Mouse (Mus musculus) spleen, adult 2 months (tissue): ENCODE results near the gene Nedd9.

Experiments used
- CTCF ChIP-seq: fragments of 200-500 bp; IDR thresholded peaks from 2 replicates; pipeline ENCODE4 v1.5.1; 2011; ENCODE audit warnings: mild to moderate bottlenecking, inconsistent platforms; ENCODE audit not compliant: insufficient read depth, insufficient read length, insufficient replicate concordance; ENCODE audit errors: extremely low read depth
- POLR2A ChIP-seq: fragments of 200-500 bp; IDR thresholded peaks from 2 replicates; pipeline ENCODE4 v1.6.1; 2011; ENCODE audit warnings: low read depth, low read length, inconsistent platforms

GRCm38 (mm10) chr13:41521296-41521695, 34.1 kb upstream of the Nedd9 start:
- no peak for TF ChIP-seq CTCF
- TF ChIP-seq POLR2A, result no peak
